Mouse (Mus musculus) ES-E14 (cell line): ENCODE measurements around the gene Rab23. TPM values are rescaled to one million over a fixed set of nuclear protein-coding genes. Genes with fewer than 3 reads are reported as not detected.

Source experiments
- DNase-seq: peaks from one replicate; pipeline ENCODE4 v3.0.0-alpha.2; 2013; ENCODE audit warnings: low read depth, low spot score
- H3K27ac ChIP-seq: 2 replicates; pipeline ENCODE4 v1.5.1; 2012; ENCODE audit warnings: low read depth, mild to moderate bottlenecking, low read length, moderate library complexity, mixed read lengths; ENCODE audit not compliant: poor library complexity, insufficient read depth, severe bottlenecking
- H3K36me3 ChIP-seq: 2 replicates; pipeline ENCODE4 v1.6.1; 2012; ENCODE audit warnings: mild to moderate bottlenecking, low read length, moderate library complexity, mixed read lengths; ENCODE audit not compliant: control insufficient read depth, poor library complexity, insufficient read depth, severe bottlenecking
- H3K4me1 ChIP-seq, 2 experiments: fragments of 150-350 bp in 1 of 2; sonication (generic) in 1 of 2; 2 replicates each; pipeline ENCODE4 v1.6.1; 2012; ENCODE audit warnings: low read length in 2 of 2, mild to moderate bottlenecking in 1 of 2, mixed read lengths in 1 of 2; ENCODE audit not compliant: control insufficient read depth in 2 of 2, insufficient read depth in 2 of 2, poor library complexity in 1 of 2
- H3K4me3 ChIP-seq, 2 experiments: fragments of 150-350 bp in 1 of 2; sonication (generic) in 1 of 2; 2 replicates each; pipeline ENCODE4 v1.5.1; 2012; ENCODE audit warnings: low read length in 2 of 2, low read depth in 1 of 2, mild to moderate bottlenecking in 1 of 2, mixed read lengths in 1 of 2; ENCODE audit not compliant: insufficient read depth in 1 of 2, poor library complexity in 1 of 2, severe bottlenecking in 1 of 2
- H3K9ac ChIP-seq: 2 replicates; pipeline ENCODE4 v1.6.1; 2012; ENCODE audit warnings: low read depth, mild to moderate bottlenecking, low read length, mixed read lengths; ENCODE audit not compliant: poor library complexity, insufficient read depth, severe bottlenecking
- H3K9me3 ChIP-seq: fragments of 150-350 bp; sonication (generic); 2 replicates; pipeline ENCODE4 v1.6.1; 2012; ENCODE audit warnings: low read depth, mild to moderate bottlenecking, low read length; ENCODE audit not compliant: control insufficient read depth, insufficient read depth
- CHD2 ChIP-seq: IDR thresholded peaks from 2 replicates; pipeline ENCODE4 v1.6.1; 2014; ENCODE audit warnings: mild to moderate bottlenecking, low read depth, low read length, inconsistent platforms
- HCFC1 ChIP-seq: IDR thresholded peaks from 2 replicates; pipeline ENCODE4 v1.6.1; 2012; ENCODE audit warnings: low read length, inconsistent platforms, borderline replicate concordance; ENCODE audit not compliant: insufficient read depth
- MAFK ChIP-seq: IDR thresholded peaks from 2 replicates; pipeline ENCODE4 v1.6.1; 2014; ENCODE audit warnings: mild to moderate bottlenecking, low read depth, low read length, inconsistent platforms; ENCODE audit not compliant: insufficient read depth
- ZC3H11A ChIP-seq: IDR thresholded peaks from 2 replicates; pipeline ENCODE4 v1.6.1; 2012; ENCODE audit warnings: low read depth, mild to moderate bottlenecking, inconsistent platforms, low read length, borderline replicate concordance
- ZNF384 ChIP-seq: IDR thresholded peaks from 2 replicates; pipeline ENCODE4 v1.6.1; 2012; ENCODE audit warnings: low read depth, low read length, inconsistent platforms
- in situ Hi-C, 2 experiments: fragments of 600-800 bp; cut with MboI; formaldehyde crosslinking; loops; one replicate each; pipeline ENCODE4 v1.15.1; 2025; ENCODE audit warnings: low sequenced_read_pairs in 2 of 2, inconsistent platforms in 1 of 2; ENCODE audit not compliant: unreplicated experiment in 2 of 2
- total RNA-seq: library from RNA; depleted of rRNA; stranded (reverse); fragments of 300-350 nt; gene quantifications from 2 replicates; pipeline ENCODE4 v1.2.3, GENCODE M21; 2012

The Rab23 gene
- total RNA-seq, 1 experiment, result 20.7 TPM

GRCm38 (mm10) chr1:33673158-33673960 lies 46.3 kb upstream of the Rab23 start:
- H3K27ac ChIP-seq, result no peak overlapping the region
- H3K9me3 ChIP-seq, result no peaks in the 10 kb centered on the region
- no peak overlapping the region for H3K4me3 ChIP-seq
- DNase-seq, result no peak
- in situ Hi-C loops, result no loop called here
- no peak overlapping the region for H3K9ac ChIP-seq
- H3K4me1 ChIP-seq, result no peaks in the 10 kb centered on the region
- no peak for TF ChIP-seq MAFK
- TF ChIP-seq HCFC1, result no peak
- TF ChIP-seq CHD2, result no peak
- no peak for TF ChIP-seq ZC3H11A
- TF ChIP-seq ZNF384, result no peak
- H3K36me3 ChIP-seq, result no peaks in the 10 kb centered on the region

- TF ChIP-seq MAFK, result no peak
- no peak for TF ChIP-seq HCFC1
- no peak for TF ChIP-seq ZNF384
- no peak for TF ChIP-seq CHD2
- no peak for TF ChIP-seq ZC3H11A
- no peak overlapping the region for H3K4me3 ChIP-seq
These were observed 39.3 kb upstream of the Rab23 start for GRCm38 (mm10) chr1:33680435-33680834.

GRCm38 (mm10) chr1:33680890-33681289 lies 38.8 kb upstream of the Rab23 start:
- Histone ChIP-seq H3K4me1 (no peaks in the 10 kb centered on the region), H3K9me3 (no peaks in the 10 kb centered on the region), H3K36me3 (no peaks in the 10 kb centered on the region), H3K27ac (no peak overlapping the region), H3K9ac (no peak overlapping the region), H3K4me3 (no peak overlapping the region)
- no peak for TF ChIP-seq CHD2
- TF ChIP-seq HCFC1, result no peak
- TF ChIP-seq ZNF384, result no peak
- TF ChIP-seq ZC3H11A, result no peak
- TF ChIP-seq MAFK, result no peak
- in situ Hi-C loops, result no loop called here
- DNase-seq, result no peak

More at GRCm38 (mm10) chr1:33680435-33680834, 39.3 kb upstream of the Rab23 start:
- Histone ChIP-seq H3K36me3 (no peaks in the 10 kb centered on the region), H3K9me3 (no peaks in the 10 kb centered on the region), H3K4me1 (no peaks in the 10 kb centered on the region), H3K27ac (no peak overlapping the region), H3K9ac (no peak overlapping the region)
- DNase-seq, result no peak
- in situ Hi-C loops, result no loop called here

- TF ChIP-seq MAFK, result no peak
- TF ChIP-seq ZC3H11A, result no peak
- no peak for TF ChIP-seq CHD2
- no peak for TF ChIP-seq ZNF384
- no peak for TF ChIP-seq HCFC1
- Histone ChIP-seq H3K9ac (no peak overlapping the region), H3K4me1 (no peaks in the 10 kb centered on the region), H3K9me3 (no peaks in the 10 kb centered on the region), H3K27ac (no peak overlapping the region), H3K4me3 (no peak overlapping the region), H3K36me3 (no peaks in the 10 kb centered on the region)
- DNase-seq, result no peak
- in situ Hi-C loops, result no loop called here
These were observed 35.2 kb upstream of the Rab23 start for GRCm38 (mm10) chr1:33684459-33684858.
